Mouse (Mus musculus): Measurements from ENCODE around the gene Fezf1. TPM values are rescaled to one million over a fixed set of nuclear protein-coding genes. Genes with fewer than 3 reads are reported as not detected.

Fezf1 gene
- polyA plus RNA-seq, 1 experiment from 2014 or later = not detected

- Histone ChIP-seq H3K4me3 (peak overlapping the region; percentile 47), H3K36me3 (no peaks in the 10 kb centered on the region), H3K9ac (no peak overlapping the region), H3K4me2 (peak overlapping the region; percentile 78), H3K4me1 (replicated peaks) (peaks cover 27% of the 10 kb centered on the region), H3K9me3 (replicated peaks) (no peaks in the 10 kb centered on the region), H3K27me3 (peaks cover 94% of the 10 kb centered on the region), H3K27ac (no peak overlapping the region)
- no peak for ATAC-seq (replicated peaks; ENCODE audit: insufficient number of reproducible peaks, insufficient read depth, low FRiP score, low read depth)
- WGBS = 3% methylated on average over 23 of the region's 23 CpGs
These were observed 1.2 kb downstream of the Fezf1 start for GRCm38 (mm10) chr6:23246790-23247511.

GRCm38 (mm10) chr6:23246061-23246789 is 1.9 kb downstream of the Fezf1 start:
- no peak overlapping the region for H3K9ac ChIP-seq
- H3K27ac ChIP-seq = no peak overlapping the region
- H3K4me2 ChIP-seq = no peak overlapping the region
- peaks cover 27% of the 10 kb centered on the region for H3K4me1 ChIP-seq (replicated peaks)
- WGBS = 5% methylated on average over 17 of the region's 17 CpGs
- peaks cover 97% of the 10 kb centered on the region for H3K27me3 ChIP-seq
- no peaks in the 10 kb centered on the region for H3K36me3 ChIP-seq
- H3K4me3 ChIP-seq = no peak overlapping the region
- ATAC-seq (replicated peaks; ENCODE audit: insufficient number of reproducible peaks, insufficient read depth, low FRiP score, low read depth) = no peak
- H3K9me3 ChIP-seq (replicated peaks) = no peaks in the 10 kb centered on the region

DNA sequence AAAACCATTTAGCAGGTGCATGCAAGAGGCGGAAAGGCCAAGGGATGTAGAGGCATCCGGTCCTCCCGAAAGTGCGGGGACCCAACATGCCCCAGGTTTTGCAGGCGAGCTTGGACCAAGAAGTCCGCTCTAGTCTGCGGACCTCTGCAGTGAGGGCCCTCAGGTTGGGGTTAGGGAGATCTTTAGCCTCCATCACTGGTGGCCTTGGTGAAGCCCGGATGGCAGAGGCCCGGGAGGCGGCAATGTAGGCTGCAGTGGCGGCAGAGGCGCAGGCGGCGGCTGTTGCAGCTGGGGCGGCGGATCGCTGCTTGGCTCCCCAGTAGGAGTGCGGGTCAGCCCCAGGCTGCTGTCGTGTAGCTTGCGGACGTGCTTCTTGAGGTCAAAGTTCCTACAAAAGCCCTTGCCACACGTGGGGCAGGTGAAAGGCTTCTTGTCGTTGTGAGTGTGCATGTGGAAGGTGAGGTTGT is 2.6 kb downstream of the Fezf1 start:
- Histone ChIP-seq H3K4me3 (no peak overlapping the region), H3K9me3 (replicated peaks) (no peaks in the 10 kb centered on the region), H3K27me3 (peaks cover 98% of the 10 kb centered on the region), H3K27ac (no peak overlapping the region), H3K36me3 (no peaks in the 10 kb centered on the region), H3K4me2 (no peak overlapping the region), H3K9ac (no peak overlapping the region), H3K4me1 (replicated peaks) (peaks cover 27% of the 10 kb centered on the region)
- ATAC-seq (replicated peaks; ENCODE audit: insufficient number of reproducible peaks, insufficient read depth, low FRiP score, low read depth) = no peak
- WGBS = 2% methylated on average over 23 of the region's 23 CpGs

DNA sequence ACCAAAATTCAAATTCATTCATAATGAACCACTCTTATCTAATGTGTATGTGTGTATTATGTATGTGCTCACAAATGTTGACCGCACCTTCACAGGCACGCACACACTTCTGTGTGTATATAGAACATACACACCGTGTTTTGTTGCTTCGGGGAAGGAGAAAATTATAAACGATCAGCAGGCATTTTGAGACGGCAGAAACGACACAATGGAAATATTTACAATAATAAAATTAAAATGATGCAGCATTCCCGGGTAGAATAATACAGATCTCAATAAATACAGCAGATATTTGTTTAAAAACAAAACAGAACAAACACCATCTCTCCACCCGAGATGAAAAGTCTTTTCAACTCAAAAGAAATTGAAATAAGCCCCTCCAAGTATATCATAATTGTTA is 3.0 kb downstream of the Fezf1 start:
- no peak overlapping the region for H3K27ac ChIP-seq
- no peak overlapping the region for H3K4me2 ChIP-seq
- no peaks in the 10 kb centered on the region for H3K36me3 ChIP-seq
- WGBS = 21% methylated on average over 9 of the region's 9 CpGs
- H3K4me3 ChIP-seq = no peak overlapping the region
- H3K9ac ChIP-seq = no peak overlapping the region
- no peak for ATAC-seq (replicated peaks; ENCODE audit: insufficient number of reproducible peaks, insufficient read depth, low FRiP score, low read depth)
- H3K27me3 ChIP-seq = peaks cover 95% of the 10 kb centered on the region
- no peaks in the 10 kb centered on the region for H3K9me3 ChIP-seq (replicated peaks)
- H3K4me1 ChIP-seq (replicated peaks) = peaks cover 27% of the 10 kb centered on the region

GRCm38 (mm10) chr6:23243821-23244760 is 4.1 kb downstream of the Fezf1 start:
- Histone ChIP-seq H3K4me2 (no peak overlapping the region), H3K4me1 (replicated peaks) (peaks cover 19% of the 10 kb centered on the region), H3K27ac (no peak overlapping the region), H3K4me3 (no peak overlapping the region), H3K9ac (no peak overlapping the region), H3K27me3 (peaks cover 86% of the 10 kb centered on the region), H3K36me3 (no peaks in the 10 kb centered on the region), H3K9me3 (replicated peaks) (no peaks in the 10 kb centered on the region)
- ATAC-seq (replicated peaks; ENCODE audit: insufficient number of reproducible peaks, insufficient read depth, low FRiP score, low read depth) = no peak
- WGBS = 3% methylated on average over 15 of the region's 15 CpGs

- 51% methylated on average over 3 of the region's 3 CpGs for WGBS
- no peak overlapping the region for H3K9ac ChIP-seq
These were observed 36.7 kb downstream of the Fezf1 start for GRCm38 (mm10) chr6:23211499-23211898.

GRCm38 (mm10) chr6:23207791-23208190 is 40.4 kb downstream of the Fezf1 start:
- no peak for ATAC-seq (replicated peaks; ENCODE audit: insufficient number of reproducible peaks, insufficient read depth, low FRiP score, low read depth)
- Histone ChIP-seq H3K27me3 (no peaks in the 10 kb centered on the region), H3K4me1 (replicated peaks) (no peaks in the 10 kb centered on the region), H3K4me3 (no peak overlapping the region), H3K27ac (no peak overlapping the region), H3K9me3 (replicated peaks) (no peaks in the 10 kb centered on the region), H3K4me2 (no peak overlapping the region), H3K36me3 (no peaks in the 10 kb centered on the region), H3K9ac (no peak overlapping the region)
- WGBS = 63% methylated on average over 4 of the region's 4 CpGs

More at GRCm38 (mm10) chr6:23211499-23211898, 36.7 kb downstream of the Fezf1 start:
- no peak for ATAC-seq (replicated peaks; ENCODE audit: insufficient number of reproducible peaks, insufficient read depth, low FRiP score, low read depth)
- no peaks in the 10 kb centered on the region for H3K36me3 ChIP-seq
- no peaks in the 10 kb centered on the region for H3K27me3 ChIP-seq
- no peaks in the 10 kb centered on the region for H3K4me1 ChIP-seq (replicated peaks)
- H3K27ac ChIP-seq = no peak overlapping the region
- H3K4me3 ChIP-seq = no peak overlapping the region
- no peak overlapping the region for H3K4me2 ChIP-seq
- H3K9me3 ChIP-seq (replicated peaks) = no peaks in the 10 kb centered on the region

GRCm38 (mm10) chr6:23202630-23203029 is 45.5 kb downstream of the Fezf1 start:
- no peak overlapping the region for H3K4me2 ChIP-seq
- 71% methylated on average over 11 of the region's 11 CpGs for WGBS
- H3K36me3 ChIP-seq = no peaks in the 10 kb centered on the region
- no peak for ATAC-seq (replicated peaks; ENCODE audit: insufficient number of reproducible peaks, insufficient read depth, low FRiP score, low read depth)
- no peaks in the 10 kb centered on the region for H3K4me1 ChIP-seq (replicated peaks)
- H3K9me3 ChIP-seq (replicated peaks) = no peaks in the 10 kb centered on the region
- H3K4me3 ChIP-seq = no peak overlapping the region
- no peaks in the 10 kb centered on the region for H3K27me3 ChIP-seq
- H3K27ac ChIP-seq = no peak overlapping the region
- no peak overlapping the region for H3K9ac ChIP-seq

Other genes starting within 250 kb of the Fezf1 start
- 0.59 and 0.96 TPM in 2 replicates for gene Aass, start 115.4 kb downstream of the Fezf1 start, polyA plus RNA-seq (2015; fragmentation: Nextera tagmentation; extraction: Ambion mirVana)